Mouse (Mus musculus) lung, embryonic 14.5 days (tissue): ENCODE results near the gene Cd6. TPM values are rescaled to one million over a fixed set of nuclear protein-coding genes. Genes with fewer than 3 reads are reported as not detected.

Source experiments
- ATAC-seq: fragments of 200-750 bp; cut with Nextera tagmentation; 2 replicates; pipeline ENCODE4 v1.8.0; 2017; ENCODE audit warnings: mild to moderate bottlenecking, moderate TSS enrichment, moderate library complexity; ENCODE audit not compliant: insufficient read depth
- DNase-seq: peaks from one replicate; pipeline ENCODE4 v3.0.0-alpha.2; 2015
- H3K27ac ChIP-seq: fragments of 300-500 bp; sonication (generic); 2 replicates; pipeline ENCODE4 v1.5.1; 2014; ENCODE audit warnings: low read depth, mild to moderate bottlenecking, moderate library complexity
- H3K27me3 ChIP-seq: fragments of 300-500 bp; sonication (generic); 2 replicates; pipeline ENCODE4 v1.6.1; 2014; ENCODE audit warnings: low read length, control low read depth; ENCODE audit not compliant: insufficient read depth
- H3K36me3 ChIP-seq: fragments of 300-500 bp; sonication (generic); 2 replicates; pipeline ENCODE4 v1.6.1; 2014; ENCODE audit warnings: control low read depth; ENCODE audit not compliant: insufficient read depth
- H3K4me1 ChIP-seq: fragments of 300-500 bp; sonication (generic); 2 replicates; pipeline ENCODE4 v1.6.1; 2014; ENCODE audit warnings: antibody characterized with exemption, control low read depth; ENCODE audit not compliant: insufficient read depth
- H3K4me2 ChIP-seq: fragments of 300-500 bp; sonication (generic); 2 replicates; pipeline ENCODE4 v1.6.1; 2014; ENCODE audit warnings: mild to moderate bottlenecking
- H3K4me3 ChIP-seq: fragments of 300-500 bp; sonication (generic); 2 replicates; pipeline ENCODE4 v1.5.1; 2014; ENCODE audit warnings: low read depth, low read length
- H3K9ac ChIP-seq: fragments of 300-500 bp; sonication (generic); 2 replicates; pipeline ENCODE4 v1.6.1; 2014
- H3K9me3 ChIP-seq: fragments of 300-500 bp; sonication (generic); 2 replicates; pipeline ENCODE4 v1.6.1; 2016; ENCODE audit warnings: low read depth, low read length, control low read depth
- CTCF ChIP-seq: IDR thresholded peaks from 2 replicates; pipeline ENCODE4 v1.5.1; 2016; ENCODE audit warnings: antibody characterized with exemption, low read depth
- WGBS: fragments of 180-500 bp; shearing (Covaris S2); extraction: QIAGEN DNeasy Blood & Tissue Kit; methylation state at CpG from one replicate; pipeline ENCODE4 v1.1.7; 2014; 5-methylcytosine and 5-hydroxymethylcytosine counted together
- polyA plus RNA-seq: library from polyadenylated mRNA; unstranded; fragments of >200 nt; fragmentation: Nextera tagmentation; extraction: Ambion mirVana; gene quantifications from 2 replicates; pipeline ENCODE4 v1.2.1, GENCODE M21; 2014

Cd6 gene
- polyA plus RNA-seq, 1 experiment from 2014 or later, result 0.17 TPM

DNA sequence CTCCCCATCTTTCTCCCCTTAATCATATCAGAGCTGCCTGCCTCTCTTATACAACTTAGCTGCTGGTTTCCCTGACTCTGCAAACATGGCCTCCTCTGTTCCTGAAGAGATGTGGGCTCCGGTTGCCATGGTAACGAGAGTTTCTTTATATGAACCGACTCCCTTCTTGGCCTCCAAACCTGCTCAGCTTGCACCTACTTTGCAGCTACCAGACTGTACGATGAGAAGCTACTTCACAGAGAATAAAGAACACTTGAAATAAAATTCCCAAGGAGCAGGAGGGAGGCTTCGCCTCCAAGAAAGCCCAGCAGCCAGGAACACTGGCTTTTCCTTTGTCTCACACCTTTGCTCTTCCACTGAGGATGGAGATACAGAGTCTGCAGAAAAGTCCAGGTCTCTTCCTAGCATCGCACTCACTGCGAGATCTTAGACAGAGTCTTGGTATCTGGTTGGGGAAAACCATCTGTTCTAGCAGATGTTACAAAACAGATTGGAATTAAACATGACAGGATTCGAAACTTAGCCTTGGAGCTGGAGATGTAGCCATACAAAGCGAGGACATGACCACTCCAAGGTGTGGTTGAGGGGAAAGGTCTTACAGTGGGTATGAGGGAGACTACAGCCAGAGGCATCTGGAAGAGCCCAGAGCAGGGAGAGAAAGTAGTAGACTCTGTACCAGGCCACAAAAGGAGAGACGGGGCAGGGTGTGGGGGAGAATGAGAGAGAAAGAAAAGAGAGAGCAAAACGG is 20.3 kb downstream of the Cd6 start:
- WGBS, result 57% methylated on average over 11 of the region's 11 CpGs
- TF ChIP-seq CTCF, result no peak
- peak overlapping the region; percentile 86 for H3K27ac ChIP-seq
- no peaks in the 10 kb centered on the region for H3K36me3 ChIP-seq
- no peak overlapping the region for H3K4me2 ChIP-seq
- H3K9ac ChIP-seq, result no peak overlapping the region; the same call in 1 of the 2 replicates
- ATAC-seq (peak; percentile 87), DNase-seq (peak; percentile 81)
- H3K4me1 ChIP-seq, result 0 out of 2 replicates have a peak, but pooled peaks cover 9% of the 10 kb centered on the region
- no peaks in the 10 kb centered on the region for H3K27me3 ChIP-seq
- H3K9me3 ChIP-seq, result no peaks in the 10 kb centered on the region
- H3K4me3 ChIP-seq, result no peak overlapping the region

DNA sequence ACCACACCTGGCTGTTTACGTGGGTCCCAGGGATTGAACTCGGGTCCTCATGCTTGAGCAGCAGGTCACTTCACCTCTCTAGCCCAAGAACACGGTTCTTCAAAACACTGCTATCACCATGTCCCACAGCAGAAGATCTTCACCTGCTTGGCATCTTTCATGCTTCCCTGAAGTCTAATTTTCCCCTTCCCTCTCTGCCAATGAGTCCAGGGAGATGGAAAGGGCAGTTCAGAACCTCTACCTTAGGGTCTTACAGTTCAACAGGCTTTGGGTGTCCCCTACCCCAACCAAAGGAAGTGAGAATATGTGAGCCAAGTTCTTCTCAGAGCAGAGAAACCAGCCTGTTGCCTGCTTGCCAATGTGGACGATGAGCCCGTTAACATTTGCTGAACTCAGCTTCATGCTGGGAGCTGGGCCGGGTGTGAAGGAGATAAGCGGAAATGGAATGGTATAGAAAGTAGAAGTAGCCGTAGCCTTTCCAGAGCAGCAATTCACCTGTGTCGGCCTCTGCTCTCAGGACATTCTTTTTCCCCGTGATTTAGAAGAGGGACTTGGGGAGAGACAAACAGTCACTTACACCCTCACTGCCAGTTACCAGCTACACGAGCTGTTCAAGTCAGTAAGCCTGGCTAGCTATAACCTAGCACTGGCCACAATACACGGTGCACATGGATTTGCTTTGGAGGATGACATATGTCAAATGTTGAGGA is 21.2 kb downstream of the Cd6 start:
- Histone ChIP-seq H3K27me3 (no peaks in the 10 kb centered on the region), H3K27ac (peak overlapping the region; percentile 52), H3K36me3 (no peaks in the 10 kb centered on the region), H3K9me3 (no peaks in the 10 kb centered on the region), H3K9ac (no peak overlapping the region), H3K4me2 (no peak overlapping the region), H3K4me3 (no peak overlapping the region), H3K4me1 (0 out of 2 replicates have a peak, but pooled peaks cover 9% of the 10 kb centered on the region)
- no peak for ATAC-seq
- WGBS, result 68% methylated on average over 12 of the region's 12 CpGs
- no peak for DNase-seq
- TF ChIP-seq CTCF, result no peak

DNA sequence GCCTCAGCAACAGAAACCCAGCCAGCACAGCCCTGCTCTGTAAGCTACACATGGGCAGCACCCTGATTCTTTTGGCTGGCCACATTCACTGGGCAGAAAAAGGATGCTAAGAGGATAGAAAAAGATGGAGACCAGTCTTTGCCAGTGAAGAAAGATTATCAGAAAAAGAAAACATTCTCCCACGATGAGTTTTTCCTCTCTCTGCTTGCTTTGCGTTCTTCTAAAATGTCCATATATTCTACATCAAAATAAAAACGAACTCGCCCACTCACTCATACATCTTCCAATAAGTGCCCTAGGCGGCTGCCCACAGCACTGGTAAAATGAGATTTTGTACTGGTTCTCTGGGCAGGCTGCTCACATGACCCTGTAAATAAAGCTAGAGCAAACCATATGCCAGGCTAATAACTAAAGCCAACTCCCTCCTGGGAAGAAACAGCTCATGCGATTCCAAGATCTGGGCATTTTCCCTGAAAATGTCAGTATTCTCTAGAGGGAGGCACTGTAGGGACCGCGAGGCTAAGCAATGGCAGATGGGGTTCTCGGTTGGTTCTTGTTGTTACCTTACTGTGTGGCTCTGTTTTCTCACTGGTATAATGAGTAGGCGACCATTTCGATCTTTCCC is 24.1 kb downstream of the Cd6 start:
- H3K27me3 ChIP-seq, result no peaks in the 10 kb centered on the region
- no peak overlapping the region for H3K4me2 ChIP-seq
- H3K9ac ChIP-seq, result no peak overlapping the region
- no peaks in the 10 kb centered on the region for H3K9me3 ChIP-seq
- no peak for DNase-seq
- 0 out of 2 replicates have a peak, but pooled peaks cover 9% of the 10 kb centered on the region for H3K4me1 ChIP-seq
- TF ChIP-seq CTCF, result no peak
- H3K36me3 ChIP-seq, result no peaks in the 10 kb centered on the region
- ATAC-seq, result no peak
- H3K27ac ChIP-seq, result no peak overlapping the region
- H3K4me3 ChIP-seq, result no peak overlapping the region
- 87% methylated on average over 11 of the region's 11 CpGs for WGBS

DNA sequence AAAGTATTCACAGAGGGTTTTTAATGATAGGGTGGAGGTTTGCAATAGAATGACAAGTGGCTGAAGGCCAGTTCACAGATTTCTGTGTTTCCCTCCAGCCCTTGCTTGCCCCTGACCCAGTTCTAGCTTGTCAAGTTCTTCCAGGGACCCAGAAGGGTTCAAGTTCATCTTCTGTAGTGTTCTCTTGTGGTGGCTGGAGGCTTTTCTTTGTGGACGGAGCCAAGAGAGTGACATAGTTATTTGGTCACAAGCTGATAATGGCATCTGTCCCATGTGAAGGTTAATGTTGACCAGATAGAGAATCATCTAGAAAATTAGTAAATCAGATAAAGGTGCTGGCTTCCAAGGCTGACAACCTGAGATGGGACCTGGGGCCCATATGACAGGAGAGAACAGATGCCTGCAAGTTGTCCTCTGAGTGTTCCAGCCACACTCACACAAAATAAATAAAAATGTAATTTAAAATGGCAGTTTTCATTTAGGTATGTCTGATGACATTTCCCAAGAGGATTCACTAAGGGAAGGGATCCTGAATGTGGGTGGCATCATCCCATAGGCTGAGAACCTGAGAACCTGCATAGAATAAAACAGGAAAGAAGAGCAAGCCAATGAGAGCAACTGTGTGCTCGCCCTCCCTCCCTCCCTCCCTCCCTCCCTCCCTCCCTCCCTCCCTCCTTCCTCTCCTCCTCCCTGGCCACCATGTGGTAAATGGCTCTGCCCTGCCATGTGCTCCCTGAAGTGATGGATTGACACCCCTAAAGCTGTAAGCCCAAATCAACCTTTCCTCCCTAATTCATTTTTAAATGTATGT is 24.8 kb downstream of the Cd6 start:
- Histone ChIP-seq H3K4me2 (no peak overlapping the region), H3K4me3 (no peak overlapping the region), H3K9ac (no peak overlapping the region), H3K27ac (no peak overlapping the region), H3K9me3 (no peaks in the 10 kb centered on the region), H3K36me3 (no peaks in the 10 kb centered on the region), H3K27me3 (no peaks in the 10 kb centered on the region), H3K4me1 (0 out of 2 replicates have a peak, but pooled peaks cover 3% of the 10 kb centered on the region)
- TF ChIP-seq CTCF, result no peak
- 67% methylated on average over 2 of the region's 2 CpGs for WGBS
- no peak for ATAC-seq
- DNase-seq, result no peak

DNA sequence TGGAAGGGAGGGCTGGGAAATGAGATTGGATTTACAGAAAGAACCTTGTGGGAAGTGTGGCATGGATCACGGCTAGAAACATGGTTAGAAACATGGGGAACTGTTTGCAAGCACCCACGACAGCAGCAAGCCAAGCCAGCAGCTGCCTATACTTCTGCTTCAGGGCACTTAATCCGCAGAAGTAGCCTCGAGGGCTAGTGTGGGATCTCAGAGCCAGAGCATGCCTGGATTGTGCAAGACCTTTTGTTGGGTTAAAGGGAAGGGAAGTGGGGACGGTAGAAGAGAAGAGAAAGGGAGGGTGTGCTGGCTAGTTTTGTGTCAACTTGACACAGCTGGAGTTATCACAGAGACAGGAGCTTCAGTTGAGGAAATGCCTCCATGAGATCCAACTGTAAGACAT is 26.1 kb downstream of the Cd6 start:
- Histone ChIP-seq H3K27ac (no peak overlapping the region), H3K4me2 (no peak overlapping the region), H3K4me3 (no peak overlapping the region), H3K9me3 (no peaks in the 10 kb centered on the region), H3K36me3 (no peaks in the 10 kb centered on the region), H3K9ac (no peak overlapping the region), H3K27me3 (no peaks in the 10 kb centered on the region), H3K4me1 (no peaks in the 10 kb centered on the region)
- no peak for ATAC-seq
- DNase-seq, result no peak
- TF ChIP-seq CTCF, result no peak
- WGBS, result 63% methylated on average over 5 of the region's 5 CpGs

DNA sequence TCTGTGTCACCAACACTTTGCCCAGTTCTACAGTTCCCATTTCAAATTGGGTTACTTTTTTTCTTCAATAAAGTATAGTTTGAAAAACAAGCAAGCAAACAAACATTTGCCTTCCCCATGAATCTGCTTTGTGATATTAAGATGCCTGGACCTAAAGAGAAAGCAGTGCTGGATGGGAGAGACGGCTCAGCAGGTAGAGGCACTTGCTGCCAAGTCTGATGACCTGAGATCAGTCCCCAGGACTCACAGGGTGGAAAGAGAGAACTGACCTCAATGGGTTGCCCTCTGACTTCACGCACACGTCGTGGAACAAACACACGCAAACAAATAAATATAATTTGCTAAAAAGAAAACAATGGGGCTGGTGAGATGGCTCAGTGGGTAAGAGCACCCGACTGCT is 28.0 kb downstream of the Cd6 start:
- no peaks in the 10 kb centered on the region for H3K36me3 ChIP-seq
- no peak overlapping the region for H3K4me3 ChIP-seq
- no peak overlapping the region for H3K4me2 ChIP-seq
- no peak overlapping the region for H3K9ac ChIP-seq
- H3K27ac ChIP-seq, result no peak overlapping the region
- 83% methylated on average over 6 of the region's 6 CpGs for WGBS
- no peaks in the 10 kb centered on the region for H3K9me3 ChIP-seq
- no peaks in the 10 kb centered on the region for H3K4me1 ChIP-seq
- TF ChIP-seq CTCF, result no peak
- no peak for ATAC-seq
- DNase-seq, result no peak
- H3K27me3 ChIP-seq, result no peaks in the 10 kb centered on the region

DNA sequence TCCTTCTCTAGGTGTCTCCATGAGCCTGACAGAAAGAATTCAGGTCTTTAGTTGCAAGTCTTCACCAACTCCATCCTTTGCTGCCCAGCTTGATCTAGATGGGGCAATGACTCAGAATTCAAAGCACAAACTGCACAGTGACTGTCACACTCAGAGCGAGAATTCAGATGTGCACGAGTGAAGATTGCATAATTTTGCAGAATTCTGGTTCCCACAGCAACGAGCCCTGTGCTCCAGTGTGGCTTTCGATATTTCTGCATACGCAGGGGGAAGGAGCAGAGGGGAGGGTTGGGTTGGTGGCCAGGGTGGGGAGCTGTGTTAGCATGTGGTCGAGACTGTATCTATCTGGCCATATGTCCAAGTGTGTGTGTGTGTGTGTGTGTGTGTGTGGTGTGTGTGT is 28.8 kb downstream of the Cd6 start:
- no peak for DNase-seq
- WGBS, result 62% methylated on average over 6 of the region's 6 CpGs
- H3K9ac ChIP-seq, result no peak overlapping the region
- no peak overlapping the region for H3K4me2 ChIP-seq
- ATAC-seq, result no peak
- H3K4me3 ChIP-seq, result no peak overlapping the region
- H3K9me3 ChIP-seq, result no peaks in the 10 kb centered on the region
- no peak for TF ChIP-seq CTCF
- no peaks in the 10 kb centered on the region for H3K27me3 ChIP-seq
- no peaks in the 10 kb centered on the region for H3K36me3 ChIP-seq
- no peak overlapping the region for H3K27ac ChIP-seq
- H3K4me1 ChIP-seq, result no peaks in the 10 kb centered on the region
